Mouse (Mus musculus): ENCODE data around the gene Pcgf2.
"Not testable (repeated sequence)": the region's sequence is repeated elsewhere in the genome, so short reads cannot be mapped to it uniquely, and the experiment has no call there.

Pcgf2 gene

DNA sequence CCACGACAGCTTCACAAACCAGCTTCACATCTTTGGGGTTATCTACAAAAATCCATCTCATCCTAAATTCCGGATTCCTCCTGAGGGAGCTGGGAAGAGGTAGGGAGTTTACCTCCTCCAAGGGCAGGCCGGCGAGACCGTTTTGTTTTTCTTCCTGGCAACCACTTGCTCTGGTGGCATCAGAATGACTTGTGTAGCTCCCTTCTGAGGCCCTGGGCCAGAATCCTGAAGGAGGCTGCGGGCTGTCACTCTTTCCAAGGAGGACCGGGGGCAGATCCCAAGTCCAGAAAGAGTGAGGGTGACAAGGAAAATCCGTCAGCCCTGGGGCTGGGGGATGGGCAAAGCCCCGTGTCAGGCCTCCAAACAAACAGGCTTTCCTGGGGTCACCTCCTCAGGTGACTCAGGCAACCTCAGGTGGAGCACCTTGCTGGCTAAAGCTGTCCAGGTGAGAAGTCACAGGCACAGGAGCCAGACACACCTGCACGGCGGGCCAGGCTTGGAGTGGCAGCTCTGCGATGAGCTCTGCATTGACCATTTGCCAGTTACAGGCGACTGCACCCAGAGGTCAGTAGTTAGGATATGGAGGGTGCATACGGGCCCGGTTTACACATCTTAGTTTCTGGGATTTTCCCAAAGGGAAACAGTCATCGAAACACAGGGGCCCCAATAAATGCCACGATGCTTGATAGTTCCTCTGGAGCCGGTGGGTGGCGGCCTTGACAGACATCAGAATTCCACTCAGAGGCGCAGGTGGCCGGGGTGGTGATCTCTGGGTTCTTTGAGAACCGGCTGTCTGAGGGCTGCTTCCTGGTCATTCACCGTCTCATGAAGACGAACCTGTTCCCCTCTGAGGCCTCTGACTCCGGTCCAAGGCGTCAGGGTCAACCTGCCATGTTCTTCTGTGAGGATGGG, 17.3 kb upstream of the Pcgf2 start:
- DNase-seq (ENCODE audit: low spot score in 2 of 2), result no peak

DNA sequence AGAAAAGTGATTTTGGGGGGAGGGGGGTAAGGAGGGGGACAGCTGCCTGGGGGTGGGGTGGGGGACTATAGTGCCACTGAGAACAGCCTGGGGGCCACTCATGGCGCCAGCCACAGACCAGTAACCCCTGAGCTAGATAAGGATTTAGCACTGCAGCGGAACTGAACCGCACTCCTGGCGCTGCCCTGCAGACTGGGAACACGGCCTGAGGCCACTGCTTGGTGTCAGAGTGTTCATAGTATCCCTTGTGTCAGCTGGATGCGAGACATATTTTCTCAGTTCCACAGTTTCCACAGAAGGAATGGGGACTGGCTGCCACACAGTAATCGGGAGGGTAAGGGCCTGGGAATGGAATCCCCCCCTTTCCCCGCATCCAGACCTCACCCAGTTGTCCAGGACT, 15.7 kb upstream of the Pcgf2 start:
- no peak for DNase-seq (ENCODE audit: low spot score in 2 of 2)

DNA sequence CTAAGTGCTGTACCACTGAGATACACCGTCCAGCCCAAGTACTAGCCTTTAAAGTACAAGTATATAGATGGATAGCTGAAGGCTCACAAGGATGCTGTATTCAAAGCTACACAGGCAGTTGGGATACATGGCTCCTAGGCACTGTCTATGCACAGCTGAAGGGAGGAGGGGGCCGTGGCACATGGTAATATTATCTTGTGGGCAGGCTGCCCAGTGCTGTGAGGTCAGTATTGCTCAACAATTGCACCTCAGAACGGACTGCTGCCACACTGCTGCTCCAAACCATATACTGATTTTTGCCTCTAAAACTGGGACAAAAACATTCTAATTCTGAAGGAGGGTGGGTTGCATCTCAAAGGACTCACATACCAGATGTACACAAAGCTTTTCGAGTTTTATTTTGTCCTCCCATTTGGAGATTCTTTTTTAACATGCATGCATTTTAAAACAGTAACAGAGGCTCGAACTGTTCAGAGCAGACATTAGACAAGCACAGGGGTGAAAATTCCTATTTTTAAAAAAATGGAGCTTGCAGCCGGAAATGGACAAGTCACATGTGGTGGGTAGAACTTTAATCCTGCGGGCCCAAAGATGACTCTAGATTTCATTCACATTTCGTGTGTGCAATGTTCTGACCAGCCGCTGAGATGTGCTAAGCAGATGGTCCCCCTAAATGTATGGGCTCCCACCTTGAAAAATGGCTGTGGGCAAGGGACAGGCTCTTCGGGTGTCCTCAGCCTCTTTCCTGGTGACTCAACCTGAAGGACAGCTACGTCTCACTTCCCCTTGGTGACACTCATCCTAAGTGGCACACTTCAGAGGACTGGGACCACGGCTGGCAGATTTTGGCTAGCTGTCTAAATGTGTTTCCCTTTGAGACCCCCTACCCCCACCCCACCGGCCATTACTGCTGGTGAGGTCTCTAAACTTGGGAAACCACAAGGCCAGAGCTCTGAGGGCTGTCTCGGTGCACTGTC, 14.8 kb upstream of the Pcgf2 start:
- DNase-seq (ENCODE audit: low spot score in 2 of 2), result no peak

DNA sequence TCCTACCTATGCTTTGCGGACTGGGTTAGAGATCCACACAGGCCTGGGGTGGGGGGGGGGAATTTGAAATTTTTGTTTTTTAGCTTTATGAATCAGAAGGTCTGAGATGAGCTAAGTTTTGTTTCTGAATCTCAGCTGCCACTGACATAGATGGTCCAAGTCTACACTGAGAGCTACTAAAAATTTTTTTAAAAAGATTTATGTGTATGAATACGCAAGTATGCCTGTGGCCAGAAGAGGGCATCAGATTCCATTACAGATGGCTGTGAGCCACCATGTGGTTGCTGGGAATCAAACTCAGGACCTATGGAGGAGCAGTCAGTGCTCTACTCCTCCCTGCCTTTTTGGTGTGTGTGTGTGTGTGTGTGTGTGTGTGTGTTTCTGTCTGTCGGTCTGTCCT, 14.1 kb upstream of the Pcgf2 start:
- DNase-seq (ENCODE audit: low spot score in 2 of 2), result no peak

DNA sequence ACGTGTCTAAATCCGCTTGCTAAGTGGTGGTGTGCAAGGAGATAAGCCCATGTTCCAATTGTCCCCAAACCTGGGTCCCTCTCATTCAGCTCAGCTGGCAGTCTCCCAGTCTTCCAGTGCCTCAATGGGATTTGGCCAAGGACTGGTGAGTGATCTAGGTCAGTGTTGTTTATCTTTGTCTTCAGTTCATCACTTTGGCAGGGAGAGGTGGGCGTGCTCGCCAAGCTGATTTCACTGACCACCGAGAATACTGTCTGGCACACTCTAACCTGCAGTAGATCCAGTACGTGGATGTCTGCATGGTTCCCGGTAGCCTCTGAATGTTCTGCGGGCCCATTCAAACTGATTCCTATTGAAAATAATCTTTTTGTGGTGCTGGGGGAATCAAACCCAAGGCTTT, 13.6 kb upstream of the Pcgf2 start:
- no peak for DNase-seq (ENCODE audit: low spot score in 2 of 2)

DNA sequence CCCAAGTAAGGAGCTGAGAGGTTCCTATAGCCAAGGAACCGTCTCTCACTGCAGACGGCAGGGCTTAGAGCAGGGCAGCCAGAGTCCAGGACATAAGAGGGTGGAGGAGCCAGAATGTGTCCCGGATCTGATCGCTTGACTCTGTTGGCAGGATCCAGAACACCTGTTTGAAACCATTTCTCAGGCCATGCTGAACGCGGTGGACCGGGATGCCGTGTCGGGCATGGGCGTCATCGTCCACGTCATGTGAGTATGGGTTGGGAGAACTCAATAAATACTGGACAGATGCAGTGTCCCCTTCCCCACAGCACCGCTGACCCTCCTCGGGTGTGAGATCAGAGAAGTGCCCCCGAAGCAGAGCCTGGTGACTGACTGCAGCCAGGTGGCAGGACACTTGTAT, 12.0 kb upstream of the Pcgf2 start:
- no peak for DNase-seq (ENCODE audit: low spot score in 2 of 2)

DNA sequence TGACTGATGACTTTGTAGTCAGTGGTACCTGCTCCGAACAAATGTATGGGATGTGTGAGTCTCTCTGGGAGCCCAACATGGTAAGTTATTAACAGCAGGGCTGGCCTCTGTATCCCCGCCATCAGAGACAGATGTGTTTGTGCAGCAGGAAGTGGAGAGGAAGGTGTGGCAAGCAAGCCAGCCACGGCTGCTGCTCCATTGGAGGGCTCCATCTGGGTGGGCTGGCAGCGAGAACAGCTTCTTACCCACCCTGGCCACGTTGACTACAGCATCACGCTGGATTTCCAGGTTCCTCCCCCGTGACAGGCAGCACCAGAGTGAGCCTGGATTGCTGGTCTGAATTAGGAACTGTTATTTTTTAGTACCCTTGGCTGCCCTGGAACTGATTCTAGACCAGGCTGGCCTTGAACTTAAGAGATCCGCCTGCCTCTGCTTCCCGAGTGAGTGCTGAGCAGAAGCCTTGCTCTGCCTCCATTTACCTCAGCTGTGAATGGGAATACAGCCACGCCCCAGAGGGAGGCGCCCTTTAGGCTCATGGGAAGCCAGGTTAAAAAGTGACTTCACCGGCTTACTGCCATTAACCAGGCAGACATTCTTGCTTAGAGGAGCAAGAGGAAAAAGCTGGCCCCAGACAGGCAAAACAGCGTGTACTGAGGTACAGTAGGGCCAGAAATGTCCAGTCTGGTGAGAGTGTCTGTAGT, 11.1 kb upstream of the Pcgf2 start:
- no peak for DNase-seq (ENCODE audit: low spot score in 2 of 2)

DNA sequence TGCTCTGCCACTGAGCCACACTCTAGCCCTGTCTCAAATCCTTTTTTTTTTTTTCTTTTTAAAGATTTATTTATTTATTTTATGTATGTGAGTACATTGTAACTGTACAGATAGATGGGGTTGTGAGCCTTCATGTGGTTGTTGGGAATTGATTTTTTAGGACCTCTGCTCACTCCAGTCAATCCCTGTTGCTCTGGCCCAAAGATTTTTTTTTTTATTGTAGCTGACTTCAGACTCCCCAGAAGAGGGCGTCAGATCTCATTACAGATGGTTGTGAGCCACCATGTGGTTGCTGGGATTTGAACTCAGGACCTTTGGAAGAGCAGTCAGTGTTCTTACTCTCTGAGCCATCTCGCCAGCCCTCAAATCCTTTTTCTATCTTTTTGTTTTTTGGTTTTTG, 9.8 kb upstream of the Pcgf2 start:
- DNase-seq (ENCODE audit: low spot score in 2 of 2), result not testable (repeated sequence)

DNA sequence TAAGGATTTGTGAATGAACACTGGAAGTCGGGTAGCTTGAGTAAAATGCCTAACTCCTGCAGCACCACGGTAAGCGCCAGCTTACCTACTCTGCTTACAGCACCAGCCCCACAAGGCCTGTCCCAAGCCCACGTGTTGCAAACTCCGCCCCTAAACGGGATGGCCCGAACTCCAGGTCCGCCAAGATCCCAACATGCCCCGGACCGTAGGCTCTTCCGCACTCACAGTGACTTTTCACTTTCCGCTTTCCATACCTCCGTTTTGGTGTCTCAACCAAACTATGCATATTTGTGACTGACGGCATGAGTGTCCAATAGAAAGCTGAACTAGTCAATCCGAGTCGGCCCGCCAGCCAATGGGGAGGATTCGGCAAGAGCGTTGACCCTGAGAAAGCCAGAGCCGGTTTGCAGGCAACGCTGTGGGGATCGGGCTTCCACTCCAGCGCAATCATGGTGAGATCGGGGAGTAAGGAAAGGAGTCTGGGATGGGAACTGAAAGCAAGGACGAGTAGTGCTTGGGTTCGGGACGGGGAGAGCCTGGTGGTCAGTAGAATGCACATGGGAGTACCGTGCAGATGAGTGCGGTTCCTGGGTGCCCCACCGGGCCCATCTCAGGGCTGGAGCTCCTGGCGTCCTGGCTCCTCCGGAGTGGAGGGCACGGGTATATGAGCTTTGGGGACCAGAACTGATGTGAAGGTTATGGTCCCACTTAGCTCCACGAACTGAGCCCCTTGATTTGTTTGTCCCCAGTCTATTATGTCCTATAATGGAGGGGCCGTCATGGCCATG, 2.9 kb upstream of the Pcgf2 start, which contains the start of gene Psmb3:
Gene Psmb3 (plus strand): TSS at position 361 of the 788 bp plus-strand sequence.
- peak; percentile 98 for DNase-seq (ENCODE audit: low spot score in 2 of 2)

DNA sequence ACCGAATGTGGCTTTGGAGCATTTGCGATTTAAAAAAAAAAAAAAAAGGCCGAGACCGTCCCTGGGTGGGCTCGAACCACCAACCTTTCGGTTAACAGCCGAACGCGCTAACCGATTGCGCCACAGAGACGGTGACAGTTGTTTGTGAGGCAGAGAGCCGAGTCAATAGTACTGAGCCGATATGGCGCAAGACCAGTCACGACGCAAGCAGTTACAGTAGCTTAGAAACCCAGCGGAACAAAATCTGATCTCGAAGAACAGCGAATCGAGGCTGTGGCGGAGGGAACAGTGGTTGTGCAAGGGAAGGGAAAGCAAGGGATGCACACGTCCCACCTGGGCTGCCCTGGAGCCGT, 2.1 kb upstream of the Pcgf2 start:
- peak; percentile 84 to 88 for DNase-seq (ENCODE audit: low spot score in 2 of 2)

DNA sequence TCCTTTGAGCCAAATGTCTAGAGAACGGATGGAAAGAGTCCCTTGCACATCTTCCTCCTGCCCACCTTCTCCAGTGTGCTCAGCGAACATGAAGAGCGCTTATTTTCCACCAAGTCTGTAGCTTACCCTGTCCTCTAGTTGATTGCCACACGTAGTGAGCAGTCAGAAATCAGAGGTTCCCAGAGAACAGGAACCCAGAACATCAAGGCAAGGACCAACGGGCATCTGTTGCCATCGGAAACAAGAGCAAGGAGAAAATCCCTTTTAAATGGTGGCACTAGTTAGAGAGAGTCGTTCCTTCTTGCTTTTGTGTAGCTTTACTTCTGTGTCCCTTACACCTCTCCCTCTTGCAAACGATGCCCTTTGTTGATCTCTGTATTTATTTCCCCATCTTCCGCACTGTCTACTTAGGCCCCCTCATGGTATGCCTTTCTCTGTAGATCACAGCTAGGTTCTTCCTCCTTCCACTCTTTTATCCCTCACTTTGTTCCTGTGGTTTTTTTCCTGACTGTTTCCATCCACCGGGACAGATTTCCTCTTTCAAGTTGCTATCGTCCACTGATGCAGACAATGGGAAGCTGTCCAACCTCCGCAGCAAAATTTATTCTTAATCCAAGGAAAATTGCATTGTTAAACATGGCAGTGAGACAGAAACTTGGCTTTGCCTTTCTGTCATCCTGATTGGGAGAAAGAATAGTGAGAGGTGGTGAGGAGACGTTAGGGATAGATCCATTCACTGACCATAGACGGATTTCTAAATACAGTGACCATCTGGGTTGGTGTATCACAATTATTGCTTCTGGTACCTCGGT, 1.5 kb upstream of the Pcgf2 start:
- no peak for DNase-seq (ENCODE audit: low spot score in 2 of 2)

DNA sequence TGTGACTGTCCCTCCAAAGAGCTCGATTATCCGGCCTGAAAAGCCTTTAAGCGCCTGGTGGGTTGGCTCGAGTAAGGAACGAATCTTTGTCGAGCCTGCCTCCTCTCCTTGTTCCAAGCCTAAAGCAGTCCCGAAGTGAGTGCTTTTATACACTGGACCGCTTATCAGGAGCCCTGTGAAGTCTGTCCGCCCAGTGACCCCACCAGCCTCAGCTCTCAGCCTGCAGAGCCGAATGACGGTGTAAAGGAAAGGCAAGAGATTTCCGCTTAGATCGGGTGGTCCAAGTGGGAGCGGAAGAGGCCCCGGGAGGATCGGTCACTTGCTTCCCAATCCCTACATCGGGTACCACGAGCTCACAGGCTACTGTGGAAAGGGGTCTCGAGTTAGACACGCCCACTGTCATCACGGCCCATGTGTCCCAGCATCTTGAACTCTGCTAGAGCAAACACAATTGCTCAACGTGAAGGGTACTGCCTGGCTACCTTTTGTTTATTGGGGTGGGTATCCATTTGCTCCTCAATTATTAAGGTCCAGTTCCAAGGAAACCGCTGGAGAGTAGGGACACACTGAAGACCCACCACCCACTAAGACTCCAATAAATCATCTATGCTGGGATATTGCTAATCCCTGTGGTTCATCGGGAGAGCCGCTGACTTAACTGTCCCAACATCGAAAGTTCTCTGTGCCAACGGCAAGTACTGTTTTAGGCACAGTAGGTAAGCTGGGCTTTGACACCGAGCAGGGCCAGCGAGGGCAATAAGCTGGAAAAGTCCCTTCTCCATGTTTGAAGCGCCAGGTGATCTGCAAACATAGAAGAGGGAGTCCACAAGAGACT, 666 bp upstream of the Pcgf2 start:
- DNase-seq (ENCODE audit: low spot score in 2 of 2), result no peak

DNA sequence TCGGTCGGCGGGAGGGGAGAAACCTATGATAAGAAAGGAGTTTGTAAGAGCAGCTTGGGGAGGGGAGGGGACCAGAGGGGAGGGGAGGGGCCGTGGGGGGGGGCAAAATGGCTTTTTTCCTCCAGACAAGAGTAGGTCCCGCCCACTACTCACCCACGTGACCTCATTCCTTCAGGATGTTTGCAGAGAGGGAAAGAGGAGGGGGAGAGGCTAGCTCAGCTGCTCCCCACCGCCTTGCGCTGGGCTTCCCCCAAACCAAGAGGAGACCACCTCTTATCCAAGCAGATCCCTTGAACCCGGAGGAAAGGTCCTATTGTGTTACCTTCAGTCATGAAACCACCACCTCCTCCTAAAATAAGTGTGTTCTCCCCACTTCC, 683 bp downstream of the Pcgf2 start:
- no peak for DNase-seq (ENCODE audit: low spot score in 2 of 2)

DNA sequence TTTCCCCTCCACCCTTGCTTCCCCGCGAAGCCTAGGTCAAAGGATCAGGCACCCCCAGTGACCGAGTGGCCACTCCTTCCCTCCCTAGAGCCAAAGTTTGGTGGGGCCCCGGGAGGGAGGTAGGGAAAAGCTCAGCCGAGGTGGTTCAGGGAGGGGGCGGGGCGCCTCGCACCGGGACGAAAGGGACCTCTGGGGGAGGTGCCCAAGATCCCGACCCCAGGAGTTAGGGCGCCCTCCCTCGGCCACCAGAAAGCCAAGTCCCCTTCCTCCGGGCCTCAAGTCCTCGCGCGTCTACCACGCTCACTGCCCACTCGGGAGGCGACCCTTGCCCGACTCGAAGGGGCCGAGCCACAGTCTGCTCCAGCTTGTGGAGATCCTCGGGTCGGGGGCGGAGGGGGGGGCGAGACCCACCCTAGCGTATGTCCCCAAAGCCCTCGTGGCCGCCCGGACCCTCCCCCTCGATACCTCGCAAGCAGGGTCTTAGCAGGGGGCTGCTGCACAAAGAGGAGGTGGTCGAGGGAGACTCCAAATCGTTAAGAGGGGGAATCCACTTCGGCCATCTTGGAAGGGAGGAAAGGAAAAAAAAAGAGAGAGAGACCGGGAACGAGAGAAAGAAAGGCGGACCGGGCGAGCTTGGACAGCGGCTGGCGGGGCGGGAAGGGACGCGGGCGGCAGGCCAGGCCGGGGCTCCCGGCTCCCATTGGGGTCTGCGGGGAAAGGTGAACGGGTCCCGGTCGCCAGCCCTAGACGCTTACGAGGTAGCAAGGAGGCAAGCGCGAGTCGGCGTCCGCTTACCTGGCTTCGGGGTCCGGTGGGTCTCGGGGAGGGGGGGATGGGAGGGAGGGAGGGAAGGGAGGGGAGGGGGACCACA, 1.3 kb downstream of the Pcgf2 start:
- no peak for DNase-seq (ENCODE audit: low spot score in 2 of 2)

DNA sequence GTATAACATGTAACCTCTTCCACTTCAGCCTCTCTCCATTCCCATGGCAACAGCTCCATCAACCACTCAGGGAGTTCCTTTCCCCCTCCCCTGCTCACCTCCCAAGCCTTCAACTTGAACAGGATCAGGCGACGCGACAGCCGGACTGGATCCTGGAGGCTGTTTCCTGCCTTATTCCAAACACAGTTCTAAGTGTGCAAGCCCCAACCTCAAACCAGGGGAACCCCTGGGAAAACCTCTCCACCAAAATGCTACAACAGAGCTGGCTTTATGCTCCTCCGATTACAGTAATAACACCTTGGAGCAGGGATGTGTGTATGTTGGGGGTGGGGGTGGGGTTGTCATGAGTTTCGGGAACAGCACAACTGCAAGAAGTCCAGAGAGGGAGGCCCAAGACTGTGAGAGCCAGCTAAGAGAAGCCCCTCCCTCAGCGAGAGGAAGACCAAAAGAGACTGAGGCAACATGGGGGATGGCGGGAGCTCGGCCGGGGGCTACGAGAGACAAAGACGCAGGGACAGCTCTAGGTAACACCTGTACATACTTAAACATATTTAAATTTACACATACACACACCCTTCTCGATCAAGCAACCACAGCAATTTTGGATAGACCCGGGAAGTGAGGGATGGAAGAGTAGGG, 2.3 kb downstream of the Pcgf2 start:
- DNase-seq (ENCODE audit: low spot score in 2 of 2), result no peak

DNA sequence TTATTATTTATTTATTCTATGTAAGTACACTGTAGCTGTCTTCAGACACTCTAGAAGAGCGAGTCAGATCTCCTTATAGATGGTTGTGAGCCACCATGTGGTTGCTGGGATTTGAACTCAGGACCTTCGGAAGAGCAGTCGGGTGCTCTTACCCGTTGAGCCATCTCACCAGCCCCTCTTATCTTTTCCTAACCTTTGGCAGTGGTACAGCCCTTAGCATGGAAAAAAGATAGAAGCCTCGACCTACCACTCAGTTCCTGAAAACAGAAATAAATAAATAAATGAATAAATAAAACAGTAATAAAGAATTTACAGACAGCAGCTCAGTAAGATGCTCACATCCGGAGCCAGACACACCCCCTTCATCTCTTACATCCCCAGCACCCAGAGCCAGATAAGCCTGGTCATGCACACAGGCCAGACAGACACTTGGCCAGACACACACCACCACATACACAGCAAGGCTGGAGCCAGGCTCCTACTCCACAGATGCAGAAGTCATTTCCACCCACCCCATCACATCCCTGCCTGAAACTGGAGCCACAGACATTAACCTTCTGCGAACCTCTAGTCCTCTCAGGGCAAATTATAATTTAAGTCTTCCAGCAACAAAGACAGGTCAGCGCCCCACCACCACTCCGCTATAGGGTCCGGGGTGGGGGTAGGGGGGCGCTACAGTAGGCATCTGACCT, 3.0 kb downstream of the Pcgf2 start:
- no peak for DNase-seq (ENCODE audit: low spot score in 2 of 2)

DNA sequence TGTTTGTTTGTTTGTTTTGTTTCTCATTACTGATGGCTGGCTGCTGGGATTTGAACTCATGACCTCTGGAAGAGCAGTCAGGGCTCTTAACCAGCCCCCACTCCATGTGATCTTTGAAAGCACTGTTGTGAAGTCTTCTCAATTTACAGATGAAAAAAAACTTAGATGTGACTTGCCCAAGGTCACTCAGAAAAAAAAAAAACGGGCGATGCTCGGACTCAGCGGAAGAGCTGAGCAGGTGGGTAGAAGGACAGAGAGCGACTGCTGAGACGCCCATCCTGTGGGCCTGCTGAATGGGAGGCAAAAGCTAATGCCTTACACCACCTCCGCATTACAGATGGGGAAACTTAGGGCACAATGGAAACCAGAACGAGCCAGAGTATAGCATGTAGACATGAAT, 3.6 kb downstream of the Pcgf2 start:
- no peak for DNase-seq (ENCODE audit: low spot score in 2 of 2)

Measured in spleen, postnatal 36 days (tissue).